In genomic region chr4:24850401-24851325, GRCm38 (mm10) we compare ENCODE assay signal across 8 mouse cellular contexts. TPM values are rescaled to one million over a fixed set of nuclear protein-coding genes. Genes with fewer than 3 reads are reported as not detected.
DNase-seq lines count a peak whose midpoint lies in the region; ATAC-seq and TF ChIP-seq lines count a peak whose summit lies in the region.

Gene Klhl32, minus strand, starts transcription at chr4:24851124.

- H3K4me2 ChIP-seq in intestine, postnatal 0 days (replicated peaks; ENCODE audit: low read depth): peak within 1 kb of the TSS; percentile 94
- H3K4me2 ChIP-seq in midbrain, embryonic 15.5 days: peak within 1 kb of the TSS; percentile 58

- WGBS in intestine, postnatal 0 days: under 1% methylated on average over 58 of the region's 63 CpGs
- WGBS in limb, embryonic 10.5 days: under 1% methylated on average over 58 of the region's 63 CpGs
- WGBS in midbrain, embryonic 15.5 days: under 1% methylated on average over 56 of the region's 63 CpGs

- peak; percentile 19; the same call in 1 of the 2 replicates for TF ChIP-seq CTCF in intestine, postnatal 0 days (IDR thresholded peaks at IDR 0.05; ENCODE audit: low read depth)

- peak; percentile 58 for DNase-seq in adrenal gland, adult 8-10 months
- peak; percentile 79 for DNase-seq in embryo, embryonic 10.5 days (ENCODE audit: low spot score)
- peak; percentile 42 to 55 for DNase-seq in gastrocnemius, postnatal 4 days (ENCODE audit: low spot score in 2 of 2)
- peak; percentile 81 for DNase-seq in limb, embryonic 10.5 days (ENCODE audit: low spot score)
- DNase-seq in spleen, postnatal 4 days (ENCODE audit: low spot score in 2 of 2): peak; percentile 27 to 72

- no peaks in the 10 kb centered on the region for H3K36me3 ChIP-seq in intestine, postnatal 0 days (ENCODE audit: control insufficient read depth, insufficient read depth)
- no peaks in the 10 kb centered on the region for H3K36me3 ChIP-seq in limb, embryonic 10.5 days
- H3K36me3 ChIP-seq in midbrain, embryonic 15.5 days (replicated peaks): no peaks in the 10 kb centered on the region

- peak within 1 kb of the TSS; percentile 76 for H3K4me3 ChIP-seq in intestine, postnatal 0 days (ENCODE audit: low read depth, low read length)
- peak within 1 kb of the TSS; percentile 64 for H3K4me3 ChIP-seq in limb, embryonic 10.5 days
- peak within 1 kb of the TSS; percentile 63 for H3K4me3 ChIP-seq in midbrain, embryonic 15.5 days

- H3K27ac ChIP-seq in intestine, postnatal 0 days (ENCODE audit: low read depth, low read length): peak within 1 kb of the TSS; percentile 28; the same call in 1 of the 2 replicates
- H3K27ac ChIP-seq in limb, embryonic 10.5 days: peak within 1 kb of the TSS; percentile 86
- peak within 1 kb of the TSS; percentile 90 for H3K27ac ChIP-seq in midbrain, embryonic 15.5 days

- peak; percentile 88 for ATAC-seq in intestine, postnatal 0 days
- ATAC-seq in midbrain, embryonic 15.5 days (replicated peaks): peak; percentile 96
- no peak for ATAC-seq in inflammation-experienced regulatory T-cells, adult 6 months

- H3K9me3 ChIP-seq in intestine, postnatal 0 days (ENCODE audit: control insufficient read depth): no peaks in the 10 kb centered on the region
- no peaks in the 10 kb centered on the region for H3K9me3 ChIP-seq in limb, embryonic 10.5 days (replicated peaks)
- H3K9me3 ChIP-seq in midbrain, embryonic 15.5 days: no peaks in the 10 kb centered on the region

- peak within 1 kb of the TSS; percentile 50 for H3K9ac ChIP-seq in intestine, postnatal 0 days (ENCODE audit: low read depth, low read length)
- peak within 1 kb of the TSS; percentile 72 for H3K9ac ChIP-seq in midbrain, embryonic 15.5 days

- no peaks in the 10 kb centered on the region for H3K4me1 ChIP-seq in intestine, postnatal 0 days (replicated peaks; ENCODE audit: control insufficient read depth, insufficient read depth, low read length)
- peaks cover 17% of the 10 kb centered on the region for H3K4me1 ChIP-seq in limb, embryonic 10.5 days
- peaks cover 17% of the 10 kb centered on the region for H3K4me1 ChIP-seq in midbrain, embryonic 15.5 days

- H3K27me3 ChIP-seq in intestine, postnatal 0 days (replicated peaks; ENCODE audit: control insufficient read depth, insufficient read depth, low read length): no peaks in the 10 kb centered on the region
- H3K27me3 ChIP-seq in limb, embryonic 10.5 days (ENCODE audit: low read depth, poor library complexity, severe bottlenecking): no peaks in the 10 kb centered on the region
- no peaks in the 10 kb centered on the region for H3K27me3 ChIP-seq in midbrain, embryonic 15.5 days (replicated peaks)

RNA-seq across cellular contexts. Expression of gene Klhl32, which starts in this region (rescaled TPM):
- total RNA-seq in adrenal gland, adult 8-10 months (2022): 10 to 100 TPM in 1 of 4 experiments, 1 to 10 TPM in 3; 5.4 to 10.4 (median 7.4) TPM
- total RNA-seq in gastrocnemius, postnatal 4 days (2021): under 1 TPM; 0.39 to 0.62 TPM
- polyA plus RNA-seq in intestine, postnatal 0 days (2015; fragmentation: Nextera tagmentation; extraction: Ambion mirVana): 2.6 and 2.8 TPM in 2 replicates
- polyA plus RNA-seq in limb, embryonic 10.5 days (2016; fragmentation: Nextera tagmentation; extraction: Ambion mirVana): 4.0 and 4.9 TPM in 2 replicates
- 32.6 and 34.3 TPM in 2 replicates for polyA plus RNA-seq in midbrain, embryonic 15.5 days (2015; fragmentation: Nextera tagmentation; extraction: Ambion mirVana)
- under 1 TPM; 0.45 to 0.54 (median 0.46) TPM for polyA plus RNA-seq in inflammation-experienced regulatory T-cells, adult 6 months (2017; shearing (Covaris generic))

Comparison
In these comparisons a context has a peak if more than half of its experiments do, and no peak if none do; other contexts are left out.
1. Peak in DNase-seq in gastrocnemius, postnatal 4 days; RNA of the gene not detected or under 1 TPM.
2. H3K27ac ChIP-seq: peak in every context shown above with its lines; median percentile 90 in midbrain, embryonic 15.5 days; 86 in limb, embryonic 10.5 days; 28 in intestine, postnatal 0 days.